Mouse (Mus musculus) G1E (cell line): ENCODE results near the gene Zbtb21. TPM values are rescaled to one million over a fixed set of nuclear protein-coding genes. Genes with fewer than 3 reads are reported as not detected.
"Not testable (repeated sequence)": the region's sequence is repeated elsewhere in the genome, so short reads cannot be mapped to it uniquely, and the experiment has no call there.

Experiments used
- ATAC-seq: 2 replicates; pipeline ENCODE4 v1.8.0; 2016; ENCODE audit warnings: mild to moderate bottlenecking; ENCODE audit not compliant: insufficient number of reproducible peaks, poor library complexity, low FRiP score, severe bottlenecking; ENCODE audit errors: extremely low read depth
- DNase-seq: peaks from one replicate; pipeline ENCODE4 v3.0.0; 2012; ENCODE audit warnings: low spot score
- H3K27me3 ChIP-seq: 2 replicates; pipeline ENCODE4 v1.6.1; 2012; ENCODE audit warnings: mild to moderate bottlenecking, low read length, inconsistent platforms; ENCODE audit not compliant: insufficient read depth
- H3K36me3 ChIP-seq: replicated peaks from 2 replicates; pipeline ENCODE3; 2012; ENCODE audit warnings: mild to moderate bottlenecking, inconsistent platforms
- H3K4me1 ChIP-seq: 2 replicates; pipeline ENCODE4 v1.6.1; 2012; ENCODE audit warnings: low read depth, low read length, inconsistent platforms, mixed read lengths; ENCODE audit not compliant: insufficient read depth
- H3K4me3 ChIP-seq: 2 replicates; pipeline ENCODE4 v1.5.1; 2012; ENCODE audit warnings: low read depth, mild to moderate bottlenecking, inconsistent platforms, low read length, moderate library complexity, mixed read lengths
- H3K9me3 ChIP-seq: replicated peaks from 2 replicates; pipeline ENCODE4 v1.6.1; 2012; ENCODE audit warnings: inconsistent platforms
- CTCF ChIP-seq: IDR thresholded peaks from 2 replicates; pipeline ENCODE4 v1.5.1; 2012; ENCODE audit warnings: low read depth, low read length, inconsistent platforms, mixed read lengths
- GATA1 ChIP-seq: IDR thresholded peaks from 2 replicates; pipeline ENCODE4 v1.6.1; 2012; ENCODE audit warnings: borderline replicate concordance, low read length, inconsistent platforms, mixed read lengths
- GATA2 ChIP-seq: IDR thresholded peaks from 2 replicates; pipeline ENCODE4 v1.6.1; 2012; ENCODE audit warnings: low read depth, low read length, inconsistent platforms, borderline replicate concordance
- POLR2AphosphoS5 ChIP-seq: IDR thresholded peaks from 2 replicates; pipeline ENCODE4 v1.6.1; 2012; ENCODE audit warnings: low read depth, low read length, inconsistent platforms; ENCODE audit not compliant: insufficient replicate concordance
- TAL1 ChIP-seq: conservative IDR thresholded peaks from 2 replicates; pipeline ENCODE4 v1.6.1; 2012; ENCODE audit warnings: low read depth, low read length, inconsistent platforms, mixed read lengths
- polyA plus RNA-seq: library from polyadenylated mRNA; stranded (reverse); fragments of >175 nt; gene quantifications from 2 replicates; pipeline ENCODE4 v1.2.3, GENCODE M21; 2012
- total RNA-seq, 2 experiments: library from RNA; stranded (forward) in 1 of 2; stranded (reverse) in 1 of 2; fragments of 200-1000 nt in 1 of 2; fragments of >200 nt in 1 of 2; fragmentation: Nextera tagmentation in 1 of 2; gene quantifications; 2 replicates each; pipeline ENCODE4 v1.2.3; 2014 to 2017

The Zbtb21 gene
- total and polyA plus RNA-seq, 3 experiments = 12.0 to 18.7 (median 14.9) TPM

GRCm38 (mm10) chr16:97950061-97950460 is 12.4 kb downstream of the Zbtb21 start:
- TF ChIP-seq GATA1 (no peak), TAL1 (no peak), CTCF (no peak), GATA2 (no peak)
- Histone ChIP-seq H3K9me3 (no peaks in the 10 kb centered on the region), H3K4me1 (peaks cover 23% of the 10 kb centered on the region), H3K4me3 (no peak overlapping the region), H3K27me3 (no peaks in the 10 kb centered on the region), H3K36me3 (peaks cover 60% of the 10 kb centered on the region)
- ATAC-seq = no peak
- no peak for DNase-seq

- DNase-seq = no peak
- no peak overlapping the region for H3K4me3 ChIP-seq
- H3K36me3 ChIP-seq = peaks cover 49% of the 10 kb centered on the region
- TF ChIP-seq GATA1 (no peak), POLR2AphosphoS5 (no peak), TAL1 (no peak), GATA2 (no peak), CTCF (no peak)
- peaks cover 20% of the 10 kb centered on the region for H3K4me1 ChIP-seq
- no peak; the same call in 1 of the 2 replicates for ATAC-seq
- H3K9me3 ChIP-seq = no peaks in the 10 kb centered on the region
- no peaks in the 10 kb centered on the region for H3K27me3 ChIP-seq
Measured at GRCm38 (mm10) chr16:97948836-97949235, 13.6 kb downstream of the Zbtb21 start.

GRCm38 (mm10) chr16:97946993-97947392 is 15.4 kb downstream of the Zbtb21 start:
- H3K9me3 ChIP-seq, DNase-seq, H3K27me3 ChIP-seq, H3K4me1 ChIP-seq, ATAC-seq, H3K4me3 ChIP-seq: not testable (repeated sequence)
- H3K36me3 ChIP-seq = peaks cover 31% of the 10 kb centered on the region

GRCm38 (mm10) chr16:97941844-97942243 is 20.6 kb downstream of the Zbtb21 start:
- DNase-seq = no peak

GRCm38 (mm10) chr16:97940471-97940973 is 21.9 kb downstream of the Zbtb21 start:
- DNase-seq = no peak
- H3K36me3 ChIP-seq = no peaks in the 10 kb centered on the region
- H3K4me1 ChIP-seq = no peaks in the 10 kb centered on the region
- no peak overlapping the region for H3K4me3 ChIP-seq
- H3K27me3 ChIP-seq = peaks cover 6% of the 10 kb centered on the region; the same call in 1 of the 2 replicates
- TF ChIP-seq GATA1 (no peak), POLR2AphosphoS5 (no peak), CTCF (no peak), GATA2 (no peak), TAL1 (no peak)
- H3K9me3 ChIP-seq = no peaks in the 10 kb centered on the region
- no peak for ATAC-seq

More at GRCm38 (mm10) chr16:97941844-97942243, 20.6 kb downstream of the Zbtb21 start:
- Histone ChIP-seq H3K4me1 (no peaks in the 10 kb centered on the region), H3K9me3 (no peaks in the 10 kb centered on the region), H3K36me3 (no peaks in the 10 kb centered on the region), H3K27me3 (peaks cover 6% of the 10 kb centered on the region; the same call in 1 of the 2 replicates), H3K4me3 (no peak overlapping the region)
- ATAC-seq = no peak
- TF ChIP-seq TAL1 (no peak), GATA1 (no peak), CTCF (no peak), POLR2AphosphoS5 (no peak), GATA2 (no peak)

GRCm38 (mm10) chr16:97935815-97936214 is 26.6 kb downstream of the Zbtb21 start:
- no peak for DNase-seq
- no peak for ATAC-seq
- Histone ChIP-seq H3K9me3 (no peaks in the 10 kb centered on the region), H3K4me3 (no peak overlapping the region), H3K27me3 (peaks cover 25% of the 10 kb centered on the region), H3K4me1 (no peaks in the 10 kb centered on the region), H3K36me3 (no peaks in the 10 kb centered on the region)
- TF ChIP-seq CTCF (no peak), GATA1 (no peak), TAL1 (no peak), POLR2AphosphoS5 (no peak), GATA2 (no peak)

DNA sequence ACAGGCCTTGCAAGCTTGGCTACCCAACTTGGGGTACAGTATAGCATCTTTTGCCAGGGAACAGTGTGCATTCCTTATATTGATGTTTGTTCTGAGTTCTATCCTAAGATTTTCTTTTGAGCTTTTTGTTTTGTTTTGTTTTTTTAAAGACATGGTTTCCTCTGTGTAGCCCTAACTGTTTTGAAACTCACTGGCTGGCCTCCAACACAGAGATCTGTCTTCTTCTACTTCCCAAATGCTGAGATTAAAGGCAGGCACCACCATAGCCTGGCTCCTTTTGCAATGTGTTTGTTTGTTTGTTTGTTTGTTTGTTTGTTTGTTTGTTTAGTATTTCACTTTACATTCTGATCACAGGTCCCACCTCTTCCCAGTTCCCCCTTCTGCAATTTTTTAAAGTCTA is 32.2 kb downstream of the Zbtb21 start:
- peaks cover 20% of the 10 kb centered on the region for H3K4me1 ChIP-seq
- no peak overlapping the region for H3K4me3 ChIP-seq
- peaks cover 29% of the 10 kb centered on the region for H3K27me3 ChIP-seq
- H3K9me3 ChIP-seq = no peaks in the 10 kb centered on the region
- H3K36me3 ChIP-seq = no peaks in the 10 kb centered on the region
- TF ChIP-seq GATA2 (no peak), TAL1 (no peak), CTCF (no peak), POLR2AphosphoS5 (no peak), GATA1 (no peak)
- ATAC-seq (no peak), DNase-seq (no peak)
